Mouse (Mus musculus) Muller cell, postnatal 12 days (primary cell): ENCODE data around the gene Rin2.
A peak's percentile ranks its signal among the peaks of the same experiment; 100 is the strongest.

Experiments
- DNase-seq: peaks from one replicate; pipeline ENCODE4 v3.0.0-alpha.2; 2015; ENCODE audit errors: inconsistent ontology term

The Rin2 gene

DNA sequence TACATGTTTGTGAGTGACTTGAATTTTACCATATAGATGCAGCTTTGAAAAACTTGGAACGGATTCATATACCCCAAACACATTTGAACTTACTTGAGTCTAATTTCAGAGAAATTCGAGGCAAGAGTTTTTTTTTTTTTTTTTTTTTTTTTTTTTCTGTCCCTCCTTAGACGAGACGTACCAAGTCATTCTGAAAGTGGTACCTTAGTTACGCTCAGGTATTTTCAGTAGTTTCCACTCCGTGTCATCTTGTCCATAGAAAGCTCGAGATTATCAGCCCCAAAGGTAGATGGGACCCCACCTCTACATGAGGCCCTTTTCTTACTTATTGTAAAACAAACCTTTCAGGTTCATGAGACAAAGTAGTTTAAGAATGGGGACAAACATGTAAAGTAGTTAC is 55.9 kb downstream of the Rin2 start:
- no peak for DNase-seq

DNA sequence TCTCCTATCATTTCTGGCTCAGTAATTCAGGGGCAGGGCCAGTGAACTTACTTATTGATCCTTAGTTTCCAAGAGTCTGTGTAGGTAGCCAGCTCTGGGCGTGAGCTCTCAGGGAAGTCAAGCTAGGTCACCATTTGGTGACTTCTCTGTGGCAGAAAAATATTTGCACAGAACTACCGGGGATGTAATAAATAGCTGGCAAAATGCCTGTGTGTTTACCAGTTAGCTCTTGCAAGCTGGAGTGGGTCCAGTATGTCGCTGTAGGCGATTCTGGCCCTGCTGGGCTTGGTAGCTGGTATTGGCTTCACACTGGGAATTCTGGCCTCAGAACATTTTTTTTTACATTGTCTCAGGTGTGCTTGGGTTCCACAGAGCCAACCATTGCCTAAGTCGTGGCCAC is 60.1 kb downstream of the Rin2 start:
- no peak for DNase-seq

DNA sequence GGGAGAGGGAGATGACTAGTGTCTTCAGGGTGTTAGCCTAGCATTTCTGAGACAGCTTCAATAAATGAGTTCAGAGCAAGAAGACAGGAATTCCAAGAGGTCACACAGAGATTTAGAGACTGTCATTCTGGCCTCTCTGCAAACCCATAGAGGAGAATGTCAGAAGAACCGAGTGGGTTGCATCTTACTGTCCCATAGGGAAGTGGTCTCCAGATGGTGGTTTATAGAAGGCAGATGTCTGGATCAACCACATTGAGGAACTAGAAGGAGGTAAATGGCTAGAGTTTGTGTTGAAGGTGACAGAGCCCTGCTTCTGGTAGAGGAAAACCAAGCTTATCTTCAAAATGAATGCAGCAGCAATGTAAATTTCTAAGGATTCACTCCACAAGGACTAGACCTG is 61.5 kb downstream of the Rin2 start:
- DNase-seq = no peak

DNA sequence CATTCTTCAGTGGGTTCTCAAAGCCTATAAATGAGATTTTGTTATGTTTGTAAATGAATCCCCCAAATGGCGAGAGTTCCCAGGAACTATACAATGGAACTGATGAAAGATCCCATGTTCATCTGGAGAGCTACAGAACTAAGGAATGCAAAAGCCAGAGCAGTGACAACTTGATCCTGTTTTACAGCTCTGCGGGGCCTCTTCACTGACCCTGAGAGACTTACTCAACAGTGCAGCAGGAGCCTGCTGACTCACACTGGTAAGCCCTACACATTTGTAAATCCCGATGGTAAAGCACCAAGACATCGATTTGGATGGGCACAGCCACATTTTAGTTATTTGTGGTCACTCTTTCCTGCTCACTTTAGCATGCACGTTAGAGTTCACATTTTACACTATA is 62.2 kb downstream of the Rin2 start:
- no peak for DNase-seq

DNA sequence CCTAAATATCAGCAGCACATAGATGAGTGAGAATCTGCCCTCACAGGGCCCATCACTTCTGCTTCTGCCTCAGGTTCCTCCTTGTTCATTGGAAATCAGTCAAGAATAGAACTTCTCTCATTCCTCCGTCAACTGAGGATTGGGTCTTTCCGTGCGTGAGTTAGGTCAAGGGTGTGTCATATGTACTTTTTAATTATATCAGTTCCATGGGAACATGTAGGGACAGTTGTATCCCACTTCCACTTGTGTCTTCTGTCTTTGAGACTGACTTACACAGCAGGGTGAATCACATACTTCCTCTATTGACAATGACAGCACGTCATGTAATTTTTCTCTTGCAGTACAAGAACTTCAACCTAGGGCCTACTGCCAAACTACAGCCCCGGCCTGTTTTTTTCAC is 65.7 kb downstream of the Rin2 start:
- DNase-seq = no peak

DNA sequence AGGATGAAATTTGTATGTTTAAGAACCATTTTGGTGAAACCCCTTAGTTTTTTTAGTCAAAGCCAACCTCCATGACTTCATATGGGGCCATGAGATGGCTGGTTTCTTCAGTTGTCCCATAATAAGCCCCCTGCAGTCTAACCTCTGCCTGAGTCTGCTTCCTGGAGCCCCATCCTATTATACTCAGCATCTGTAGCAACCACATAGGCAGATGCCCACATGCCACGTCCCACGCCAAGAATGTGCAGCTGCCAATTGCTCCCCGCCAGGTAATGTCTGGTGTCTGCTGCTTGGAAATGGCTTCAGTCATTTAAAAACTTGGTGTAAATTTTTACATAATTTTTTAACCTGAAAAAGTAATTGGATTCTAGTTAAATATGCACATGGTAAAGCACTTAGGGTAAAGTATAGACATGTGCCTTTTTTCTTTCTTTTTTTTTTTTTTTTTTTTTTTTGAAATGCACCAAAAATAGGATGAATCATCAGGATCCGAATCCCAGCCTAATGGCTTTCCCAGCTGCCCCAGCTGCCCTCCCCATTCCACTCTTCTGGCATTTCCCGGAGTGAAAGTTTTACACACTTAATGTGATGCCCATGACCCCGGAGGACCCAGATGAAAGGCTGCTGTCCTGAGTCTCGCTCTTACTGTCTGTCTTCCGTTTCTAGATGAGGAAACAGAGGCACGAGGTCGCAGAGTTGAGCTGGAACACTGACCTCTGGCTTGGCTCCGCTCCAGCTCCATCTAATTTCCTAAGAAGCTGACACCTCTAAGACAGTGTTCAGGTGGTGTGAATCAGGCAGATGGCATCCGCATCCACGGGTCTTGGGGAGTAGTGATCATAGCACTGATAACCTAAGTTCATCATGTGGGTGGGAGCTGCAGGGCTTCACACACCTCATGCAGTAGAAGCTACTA is 68.0 kb downstream of the Rin2 start:
- DNase-seq = no peak

DNA sequence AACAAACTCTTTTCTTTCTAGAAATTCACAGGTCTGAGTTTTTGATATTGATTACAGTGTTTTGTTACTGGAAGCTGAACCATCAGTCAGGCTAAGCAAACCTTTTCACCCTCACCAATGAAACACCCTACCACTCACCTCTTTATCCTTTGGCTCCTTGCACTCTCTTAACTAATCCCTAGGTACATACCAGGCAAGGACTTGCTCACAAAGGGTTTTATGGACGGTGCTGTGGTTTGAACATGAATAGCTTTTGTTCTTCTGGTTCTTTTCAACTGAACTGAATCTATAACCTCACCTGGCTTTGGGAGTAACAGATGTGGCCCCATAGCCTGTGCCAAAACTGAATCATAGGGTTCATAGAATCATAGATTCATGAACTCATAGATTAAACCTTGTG is 71.4 kb downstream of the Rin2 start:
- no peak for DNase-seq

DNA sequence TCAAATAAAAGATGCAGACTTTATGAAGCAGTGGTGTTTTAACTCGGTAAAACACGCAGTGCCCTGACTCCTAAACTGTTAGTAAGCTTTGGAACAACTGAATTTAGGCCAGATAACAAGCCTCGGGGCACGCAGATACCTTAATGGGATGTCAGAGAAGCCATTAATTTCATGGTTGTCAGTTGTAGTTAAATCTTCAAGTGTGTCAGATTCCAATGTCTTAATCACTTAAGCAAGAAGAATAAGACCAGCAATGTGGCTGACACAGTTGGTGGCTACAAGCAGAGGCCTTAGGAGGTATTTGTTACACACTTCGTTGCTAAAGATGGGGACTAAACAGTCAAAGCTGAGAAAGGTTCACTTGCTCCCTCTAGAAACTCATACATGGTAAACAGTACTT is 74.6 kb downstream of the Rin2 start:
- DNase-seq = peak; percentile 94

DNA sequence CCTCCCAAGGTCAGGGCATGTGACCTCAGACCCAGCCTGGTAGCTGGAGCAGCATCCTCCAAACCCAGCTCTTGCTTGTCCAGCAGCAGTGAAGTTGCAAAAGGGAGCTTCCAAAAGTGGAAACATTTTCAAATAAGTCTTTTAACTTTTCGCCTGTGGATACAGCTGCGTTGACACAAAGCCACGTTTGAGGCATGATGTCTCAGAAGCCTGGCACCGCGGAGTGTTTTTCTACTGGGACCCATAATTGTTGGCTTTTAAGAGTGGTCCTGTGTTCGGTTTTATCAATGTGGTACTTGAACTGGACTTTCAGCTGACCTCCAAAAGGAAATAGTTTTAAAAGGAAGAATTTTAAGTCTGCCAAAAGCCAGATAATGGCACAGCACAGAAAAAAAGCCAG is 77.6 kb downstream of the Rin2 start:
- no peak for DNase-seq

DNA sequence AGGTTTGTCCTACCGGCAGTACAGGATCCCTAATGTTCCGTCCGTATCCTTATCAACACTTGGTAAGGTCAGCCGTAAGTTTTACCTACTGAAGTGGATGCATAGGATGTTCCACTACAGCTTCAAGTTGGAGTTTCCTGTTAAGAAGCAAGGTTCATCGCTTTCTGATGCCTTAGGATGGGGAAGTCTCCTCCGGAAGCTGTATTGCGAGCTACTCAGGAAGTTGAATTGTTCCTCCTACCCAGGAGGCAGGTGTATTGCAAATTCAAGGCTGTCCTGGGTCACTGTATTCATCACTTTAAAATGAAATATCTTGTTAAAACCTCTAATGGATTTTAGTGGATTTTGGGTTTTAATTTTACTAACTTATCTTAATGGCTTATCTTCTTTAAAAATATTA is 79.0 kb downstream of the Rin2 start:
- DNase-seq = no peak

DNA sequence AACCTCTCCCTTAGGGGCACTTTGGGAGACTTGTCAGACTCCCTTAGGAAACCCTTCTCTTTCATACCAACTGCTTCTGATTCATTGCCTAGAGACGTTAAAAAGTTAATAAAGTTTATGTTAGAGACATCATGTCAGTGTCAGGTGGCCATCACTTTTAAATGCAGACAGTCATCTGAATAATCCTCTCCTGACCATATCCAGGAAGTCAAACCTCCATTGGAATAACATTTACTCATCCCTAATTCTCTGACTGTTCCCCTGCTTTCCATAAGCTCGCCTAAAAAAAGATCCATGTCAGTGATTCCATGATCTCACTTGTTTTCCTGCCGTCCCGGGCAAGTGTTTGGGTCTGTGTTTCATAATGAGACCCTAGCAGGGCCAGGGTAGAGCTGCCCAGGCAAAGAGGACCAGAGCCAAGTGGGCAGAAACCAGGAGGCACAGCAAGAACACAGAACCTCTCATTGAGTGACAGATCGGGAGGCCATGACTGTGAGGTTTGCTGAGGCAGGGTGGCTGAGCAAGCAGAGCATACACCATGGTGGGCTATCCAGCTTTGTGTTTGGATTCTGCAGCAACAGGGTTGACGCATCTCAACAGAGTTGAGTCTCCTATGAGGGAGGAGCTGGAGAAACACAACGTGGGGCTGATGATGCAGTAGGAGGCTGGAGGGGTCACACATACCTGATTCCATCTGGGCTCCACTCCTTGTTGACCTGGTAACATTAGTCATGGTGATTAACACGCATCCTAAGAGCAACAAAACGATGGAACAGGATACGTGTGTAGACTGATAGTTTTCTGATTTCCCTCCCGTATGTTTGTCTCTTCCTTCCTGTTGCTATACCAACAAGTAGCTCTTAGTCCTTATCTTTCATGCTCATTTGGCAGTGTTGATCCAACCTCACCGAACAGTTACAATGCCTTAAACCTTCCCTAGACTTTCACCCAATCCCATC is 81.1 kb downstream of the Rin2 start:
- no peak for DNase-seq

DNA sequence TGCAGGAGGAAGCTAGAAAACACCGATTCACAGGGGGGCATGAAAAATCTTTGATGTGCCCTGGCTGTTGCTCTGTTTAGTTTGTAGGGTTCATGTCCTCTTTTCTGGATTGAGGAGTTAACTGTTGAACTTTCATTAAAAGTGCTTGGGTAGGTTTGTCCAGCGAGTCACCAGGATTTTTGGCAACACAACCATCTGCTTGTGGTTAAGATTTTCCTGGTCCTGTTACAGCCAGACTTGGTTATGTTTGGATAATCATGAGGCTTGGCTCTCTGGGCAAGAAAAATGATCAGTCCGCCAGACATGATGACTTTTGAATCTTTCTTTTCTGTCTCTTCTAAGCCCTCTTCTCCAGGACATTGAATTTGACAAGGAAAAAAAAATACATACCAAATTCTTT is 85.1 kb downstream of the Rin2 start:
- DNase-seq = peak; percentile 87

DNA sequence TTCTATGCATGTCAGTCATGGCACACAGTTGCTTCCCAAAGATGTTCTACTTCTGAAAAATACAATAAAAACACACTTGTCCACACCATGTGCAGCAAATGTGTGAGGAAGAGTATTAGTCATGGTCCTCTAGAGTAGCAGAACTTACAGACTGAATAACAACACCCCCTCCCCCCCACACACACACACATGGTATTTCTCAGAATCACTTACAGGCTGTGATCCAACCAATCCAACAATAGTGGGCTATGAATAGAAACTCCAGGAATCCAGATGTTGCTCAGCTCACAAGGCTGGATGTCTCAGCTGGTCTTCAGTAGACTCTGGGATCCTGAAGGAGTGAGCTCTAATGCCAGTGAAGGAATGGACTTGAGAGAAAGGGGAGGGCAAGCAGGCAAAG is 86.4 kb downstream of the Rin2 start:
- no peak for DNase-seq

DNA sequence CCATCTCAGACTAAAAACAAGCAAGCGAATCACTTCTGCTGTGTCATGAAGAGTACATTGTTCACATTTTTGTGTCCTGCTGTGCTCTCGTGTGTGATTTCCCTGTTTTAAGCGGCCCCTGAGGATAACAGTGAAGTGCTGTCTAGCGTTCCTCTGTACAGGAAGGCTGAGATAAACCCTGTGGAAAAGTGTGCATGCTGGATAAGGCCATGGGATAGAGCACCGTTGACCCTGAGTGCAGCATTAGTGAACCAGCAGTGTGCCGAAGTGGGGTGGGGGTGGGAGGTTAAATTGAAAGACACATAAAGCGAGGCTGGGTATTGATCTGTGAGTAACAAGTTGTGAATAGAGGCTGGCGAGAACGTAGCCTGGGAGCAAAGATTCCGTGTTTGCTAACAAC is 94.9 kb downstream of the Rin2 start:
- peak; percentile 72 for DNase-seq

DNA sequence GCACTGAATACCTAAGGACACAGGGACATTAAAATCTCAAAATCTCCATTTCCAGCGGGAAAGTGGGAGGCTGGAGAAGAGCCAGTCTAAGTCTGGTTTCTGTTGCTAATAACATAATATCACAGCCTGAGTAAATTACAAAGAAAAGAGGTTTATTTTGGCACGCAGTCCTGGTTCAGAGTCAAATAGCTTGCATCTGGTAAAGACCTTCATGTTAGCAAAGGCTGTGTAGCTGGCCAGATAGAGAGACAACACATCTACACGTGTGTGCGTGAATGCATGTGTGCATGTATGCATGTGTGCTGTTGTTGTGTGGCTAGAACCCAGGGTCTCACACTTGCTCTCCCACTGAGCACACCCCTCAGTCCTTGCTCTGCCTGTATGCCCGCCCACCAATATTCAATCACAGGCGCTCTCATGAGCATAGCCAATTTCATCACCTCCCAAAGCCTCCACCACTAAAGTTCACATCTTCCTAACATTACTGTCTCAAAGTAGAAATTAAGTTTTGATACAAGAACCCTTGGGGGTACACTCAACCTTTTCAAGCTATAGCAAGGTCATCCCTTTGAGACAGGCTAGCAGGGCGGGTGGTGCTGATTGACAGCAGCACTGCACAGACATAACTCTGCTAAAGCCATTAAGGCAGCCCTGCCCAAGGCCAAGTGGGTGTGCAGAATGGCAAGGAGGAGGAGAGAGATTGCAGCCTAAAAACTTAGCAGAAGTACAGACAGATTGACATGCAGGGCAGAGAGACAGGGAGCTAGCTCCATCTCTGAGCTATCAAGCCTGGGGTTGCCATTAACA is 95.9 kb downstream of the Rin2 start:
- no peak for DNase-seq

DNA sequence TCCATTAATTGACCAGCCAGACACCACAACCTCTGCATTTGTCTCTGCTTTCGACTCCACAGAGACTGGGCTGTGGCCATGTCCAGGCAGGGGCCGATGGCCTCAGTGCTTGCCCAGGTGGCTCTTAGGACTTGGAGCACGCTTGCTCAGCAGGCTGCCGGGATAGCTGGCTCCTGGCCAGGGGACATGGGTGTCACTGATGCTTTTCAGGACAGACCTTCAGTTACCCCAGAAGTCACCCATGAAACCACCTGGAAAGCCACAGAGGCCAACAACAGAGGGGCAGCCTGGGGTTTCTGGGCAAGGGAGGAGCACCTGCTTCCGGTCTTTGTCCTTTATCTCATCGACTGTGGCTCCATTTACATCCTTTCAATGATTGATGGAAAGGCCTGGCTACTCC is 108.2 kb downstream of the Rin2 start:
- no peak for DNase-seq

DNA sequence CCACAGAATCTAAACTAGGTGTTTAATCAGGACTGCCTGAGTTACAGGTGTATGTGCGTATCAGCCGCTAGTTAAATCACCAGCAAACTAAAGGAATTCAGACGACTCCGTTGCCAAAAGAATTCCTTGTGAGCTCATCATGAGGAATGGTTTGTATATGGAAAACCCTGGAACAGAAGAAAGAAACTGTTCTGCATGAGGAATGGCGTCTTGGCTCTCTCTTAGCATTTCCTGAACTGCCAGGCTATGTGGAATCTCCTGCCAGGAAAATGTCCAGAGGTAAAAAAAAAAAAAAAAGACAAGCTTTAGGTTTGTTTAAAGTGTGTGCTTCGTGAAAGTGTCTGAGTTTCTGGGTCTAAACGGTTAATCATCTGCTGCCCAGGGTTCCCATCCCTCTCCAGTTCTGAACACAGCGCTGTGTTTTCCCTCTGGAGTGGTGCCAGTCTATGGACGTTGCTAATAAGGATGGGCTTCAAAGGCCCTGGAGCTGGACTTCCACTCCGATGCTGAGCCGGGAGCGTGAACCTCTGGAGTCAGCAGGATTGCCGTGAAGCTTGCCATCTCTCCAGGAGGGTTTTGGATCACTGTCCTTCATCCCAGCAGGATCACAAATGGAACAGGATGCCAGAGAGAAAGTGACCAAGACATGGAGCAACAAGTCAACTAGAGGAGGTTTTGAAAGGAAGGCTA is 109.4 kb downstream of the Rin2 start:
- peak; percentile 47 for DNase-seq

DNA sequence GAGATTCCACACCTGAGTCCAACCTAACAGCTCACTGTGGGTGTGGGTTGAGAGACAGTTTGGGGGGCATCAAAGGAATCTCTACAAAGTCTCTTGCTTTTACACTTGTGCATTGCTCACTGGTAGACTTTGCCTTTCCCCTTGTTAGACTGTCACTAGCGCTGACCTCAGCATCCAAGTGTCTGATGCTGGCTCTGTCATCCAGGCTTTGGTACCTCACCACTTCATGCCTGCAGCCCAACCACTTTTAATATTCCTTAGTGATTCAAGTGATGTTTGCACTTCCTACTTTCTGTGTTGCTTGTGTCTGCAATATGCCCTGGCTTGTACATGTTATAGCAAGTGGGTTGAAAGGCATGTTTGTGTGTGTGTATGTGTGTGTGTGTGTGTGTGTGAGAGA is 109.9 kb downstream of the Rin2 start:
- DNase-seq = peak; percentile 54

DNA sequence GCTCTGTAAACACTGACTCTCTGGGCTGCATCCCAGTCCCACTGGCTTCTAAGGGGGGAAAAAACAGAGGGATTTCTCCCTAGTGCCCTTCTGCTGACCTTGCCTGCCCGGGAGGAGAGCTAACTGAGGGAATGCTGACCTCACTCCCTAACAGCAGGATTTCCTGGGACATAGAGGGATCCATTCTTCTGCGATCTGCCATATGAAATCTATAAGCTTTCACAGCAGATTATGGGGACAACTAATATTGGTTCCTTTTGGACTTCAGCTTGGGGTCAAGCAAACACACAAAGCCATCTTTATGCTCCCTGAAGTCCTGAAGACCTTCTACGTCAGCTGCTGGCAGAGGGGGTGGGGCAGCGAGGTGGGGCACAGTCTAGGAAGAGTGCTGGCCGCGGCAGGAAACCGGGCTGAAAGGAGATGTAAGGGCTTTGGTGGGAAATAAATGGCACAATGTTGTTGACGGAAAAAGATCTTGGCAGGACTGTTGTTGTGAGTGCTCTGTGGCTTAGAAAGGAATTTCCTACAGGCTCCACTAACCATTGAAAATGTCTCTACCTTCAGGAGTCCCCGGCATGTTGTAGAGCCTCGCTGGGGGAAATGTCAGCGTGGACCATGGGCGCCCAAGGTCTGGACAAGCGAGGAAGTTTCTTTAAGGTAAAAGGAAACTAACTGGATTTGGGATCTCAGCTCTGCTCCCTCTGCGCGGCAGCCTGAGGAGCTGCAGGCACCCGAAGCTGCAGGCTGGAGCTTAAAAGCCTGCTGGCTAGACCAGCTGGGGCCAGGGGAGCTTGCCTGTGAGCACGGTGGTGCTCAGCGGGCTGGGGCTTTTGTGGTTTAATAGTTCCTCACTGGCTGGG is 111.0 kb downstream of the Rin2 start:
- DNase-seq = peak; percentile 90

DNA sequence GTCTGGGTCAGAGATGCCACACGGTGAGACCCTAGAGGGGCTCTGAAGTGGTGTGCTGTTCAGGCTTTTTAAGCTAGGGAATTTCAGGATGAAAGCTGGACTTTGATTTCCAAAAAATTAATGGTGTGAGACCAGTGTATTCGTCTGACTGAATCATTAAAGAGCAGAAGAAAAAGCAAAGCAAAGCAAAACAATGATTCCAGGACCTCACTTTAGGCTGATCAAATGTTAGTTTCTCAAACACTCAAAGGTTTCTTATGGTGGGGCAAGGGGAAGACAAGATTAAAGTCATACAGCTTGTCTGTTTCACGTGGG is 111.6 kb downstream of the Rin2 start:
- DNase-seq = no peak

DNA sequence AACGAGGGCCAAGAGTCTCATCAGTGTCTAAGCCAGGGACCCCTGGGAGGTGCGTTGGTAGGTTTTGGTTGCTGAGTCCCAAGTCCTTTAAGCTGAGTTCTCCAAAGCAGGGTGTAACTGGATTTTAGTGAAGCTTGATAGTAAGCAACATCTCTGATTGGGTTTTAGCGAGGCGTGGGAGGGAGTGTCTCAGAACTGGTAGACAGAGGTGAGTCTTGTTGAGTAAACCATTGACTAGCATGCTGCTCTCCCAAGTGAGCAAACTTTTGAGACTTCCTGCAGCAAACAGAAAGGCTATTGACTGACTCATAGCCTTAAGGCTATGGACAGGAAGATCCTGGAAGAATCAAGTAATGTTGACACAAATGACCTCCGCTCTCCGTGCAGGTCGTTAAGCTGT is 112.5 kb downstream of the Rin2 start:
- no peak for DNase-seq
